Mouse (Mus musculus) cerebellum, adult 2 months (tissue): Measurements from ENCODE around the gene Faf1.

Experiments used
- CTCF ChIP-seq: fragments of 200-500 bp; IDR thresholded peaks from 2 replicates; pipeline ENCODE4 v1.5.1; 2011; ENCODE audit warnings: low read depth, mild to moderate bottlenecking, control low read depth, low read length, moderate library complexity, borderline replicate concordance; ENCODE audit not compliant: insufficient read depth
- POLR2A ChIP-seq: fragments of 200-500 bp; IDR thresholded peaks from 2 replicates; pipeline ENCODE4 v1.6.1; 2011; ENCODE audit warnings: low read length, control low read depth, borderline replicate concordance; ENCODE audit not compliant: insufficient read depth

DNA sequence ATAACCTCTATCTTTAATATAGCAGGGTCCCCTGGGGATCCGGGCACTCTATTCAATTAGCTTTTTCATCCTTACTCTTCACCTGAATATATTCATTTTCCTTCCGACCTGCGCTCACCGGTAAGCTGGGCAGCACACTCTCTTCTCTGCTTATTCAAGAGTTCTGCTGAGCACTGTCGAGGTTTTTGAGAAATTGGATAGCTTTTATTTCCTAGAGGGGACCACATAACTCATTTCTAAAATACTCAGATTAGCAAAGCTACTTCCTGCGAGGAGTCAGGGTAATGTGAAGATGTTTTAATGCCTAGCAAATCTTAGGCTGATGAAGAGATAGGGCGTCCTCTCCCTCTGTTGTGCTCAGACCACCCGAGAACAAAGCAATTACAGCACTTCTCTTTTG, 17.6 kb upstream of the Faf1 start:
- TF ChIP-seq CTCF (no peak), POLR2A (no peak)
